Mouse (Mus musculus) cerebellum, postnatal 25 days (tissue): ENCODE results near the gene Pax8.

Experiments used
- DNase-seq, 2 experiments: peaks; one replicate each; pipeline ENCODE4 v3.0.0; 2021; ENCODE audit warnings: mixed read lengths in 2 of 2

Pax8 gene

DNA sequence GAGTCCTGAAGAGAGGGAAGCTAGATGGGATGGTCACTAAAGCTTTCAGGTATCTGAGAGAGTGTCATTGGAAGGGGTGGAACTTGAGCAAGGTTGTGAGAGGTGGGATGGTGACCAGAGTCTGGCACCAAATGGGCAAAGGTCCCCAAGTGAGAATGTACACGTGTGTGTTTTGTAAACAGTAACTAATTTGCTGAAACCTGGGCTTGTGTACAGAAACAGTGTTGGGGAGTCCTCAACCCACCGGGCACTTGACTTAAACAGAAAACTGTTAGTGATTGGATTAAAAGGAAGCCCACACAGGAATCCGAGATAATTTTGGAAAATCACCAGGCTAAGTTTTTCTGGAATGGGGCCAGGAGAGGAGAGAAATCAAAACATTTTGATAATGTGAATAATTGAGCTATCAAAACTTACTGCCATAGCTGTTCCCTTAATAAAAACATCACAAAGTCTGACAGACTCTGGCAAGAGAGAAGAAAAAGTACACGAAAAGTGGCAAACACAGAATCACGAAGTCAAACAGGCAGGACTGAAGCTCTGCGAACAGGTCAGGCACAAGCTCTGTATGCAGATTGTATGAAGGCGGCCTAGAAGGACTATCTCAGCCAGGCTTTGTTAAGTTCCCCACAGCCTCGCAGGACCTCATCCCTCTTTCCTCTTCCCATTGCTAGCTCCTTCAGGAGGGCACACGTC lies 15.1 kb downstream of the Pax8 start:
- DNase-seq, result no peak

DNA sequence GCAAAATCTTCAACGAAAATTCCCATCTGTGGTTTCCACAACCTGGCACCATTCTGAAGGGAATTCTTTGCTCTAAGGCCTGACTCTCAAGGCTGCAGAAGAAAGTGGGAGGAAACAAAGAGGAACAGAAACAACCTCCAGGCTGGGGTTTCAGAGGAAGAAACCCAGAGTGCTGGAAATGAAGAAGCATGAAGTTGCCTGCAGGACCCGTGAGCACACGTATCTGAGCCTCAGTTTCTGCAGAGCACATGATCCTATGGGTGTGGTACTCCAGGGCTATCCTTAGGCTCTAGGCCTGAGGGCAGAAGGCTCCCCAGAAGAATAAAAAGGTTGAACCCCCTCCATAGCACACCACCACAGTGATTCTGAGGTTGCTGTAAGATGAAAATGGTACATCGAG lies 18.6 kb downstream of the Pax8 start:
- DNase-seq, result no peak

DNA sequence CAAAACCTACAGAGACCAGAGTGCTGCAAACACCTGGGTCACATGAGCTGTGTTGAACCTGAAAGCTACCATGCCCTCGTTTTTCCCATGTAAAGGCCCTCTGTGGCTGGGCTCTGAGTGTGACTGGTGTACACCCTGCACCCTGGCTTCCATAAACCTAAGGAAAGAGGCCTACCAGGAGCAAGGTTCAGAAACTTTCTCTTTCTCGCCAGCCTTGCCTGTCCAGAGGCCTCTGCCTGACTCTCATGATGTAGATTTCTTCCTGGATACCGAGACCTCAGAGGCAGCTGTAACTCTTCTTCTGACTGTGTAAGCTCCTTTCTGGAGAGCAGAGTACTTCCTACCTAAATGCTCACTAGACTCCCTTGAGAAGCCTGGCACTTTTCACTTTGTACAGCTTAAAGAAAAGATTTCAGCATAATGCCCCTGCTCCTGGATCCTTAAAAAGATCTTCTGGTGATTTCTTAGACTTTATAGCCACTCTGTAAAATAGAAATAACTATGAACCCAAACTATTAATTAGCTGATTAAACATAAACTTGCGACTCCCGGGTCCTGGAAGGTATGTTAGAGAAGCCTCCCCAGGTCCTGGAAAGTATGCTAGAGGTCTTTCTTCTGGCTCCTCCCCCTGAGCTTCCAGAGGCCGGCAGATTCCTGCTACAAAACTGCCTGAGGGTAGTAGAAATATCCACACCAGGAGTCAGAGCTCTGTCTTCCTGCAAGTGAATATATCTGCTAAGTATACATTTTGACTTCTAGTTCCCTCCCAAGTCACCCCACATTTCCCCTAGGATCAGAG lies 20.1 kb downstream of the Pax8 start:
- DNase-seq, result no peak

DNA sequence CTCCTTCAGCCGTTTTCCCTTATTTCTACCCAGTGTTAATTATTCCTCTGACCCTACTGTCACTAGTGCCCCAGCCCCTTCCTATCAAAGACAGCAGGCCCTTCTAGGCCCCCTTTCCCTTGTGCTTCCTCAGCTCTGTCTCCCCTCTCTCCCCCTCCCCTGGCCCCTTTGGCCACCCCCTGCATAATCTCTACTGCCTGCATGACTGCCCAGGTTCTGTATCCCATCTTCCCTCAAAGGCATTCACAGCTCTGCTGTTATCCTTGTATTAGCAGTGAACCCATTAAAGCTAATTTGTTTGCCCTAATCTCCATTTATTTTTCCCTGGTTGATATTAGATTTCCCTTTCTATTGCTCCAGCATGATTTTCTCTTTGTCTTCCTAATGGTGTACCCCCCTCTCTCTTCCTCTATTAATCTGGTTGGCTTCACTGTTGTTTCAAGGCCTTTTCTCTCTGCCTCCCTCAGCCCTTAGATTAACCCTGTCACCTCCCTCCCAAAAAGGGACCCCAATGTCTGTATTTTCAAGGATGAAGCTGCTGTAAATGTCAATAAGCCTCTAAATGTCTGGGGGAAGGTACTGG lies 20.9 kb downstream of the Pax8 start:
- DNase-seq, result no peak

DNA sequence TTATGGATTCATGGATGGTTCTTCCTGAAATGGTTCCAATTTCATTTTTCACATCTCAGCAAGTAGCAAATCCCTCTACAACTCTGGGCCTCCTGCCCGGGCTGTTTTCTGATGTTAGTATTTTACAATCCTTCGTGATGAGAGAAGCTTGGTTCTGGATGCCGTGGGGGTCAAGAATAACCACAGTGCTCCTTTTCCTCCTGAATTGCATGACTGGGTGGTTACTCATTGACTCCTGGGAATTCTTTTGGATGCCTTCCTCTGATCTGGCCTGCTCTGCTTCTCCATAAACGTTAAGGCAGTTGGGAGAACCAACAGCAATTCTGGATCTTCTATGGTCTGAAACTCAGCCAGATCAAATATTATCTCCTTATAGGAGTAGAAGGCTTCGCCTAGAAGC lies 22.2 kb downstream of the Pax8 start:
- DNase-seq, result no peak

DNA sequence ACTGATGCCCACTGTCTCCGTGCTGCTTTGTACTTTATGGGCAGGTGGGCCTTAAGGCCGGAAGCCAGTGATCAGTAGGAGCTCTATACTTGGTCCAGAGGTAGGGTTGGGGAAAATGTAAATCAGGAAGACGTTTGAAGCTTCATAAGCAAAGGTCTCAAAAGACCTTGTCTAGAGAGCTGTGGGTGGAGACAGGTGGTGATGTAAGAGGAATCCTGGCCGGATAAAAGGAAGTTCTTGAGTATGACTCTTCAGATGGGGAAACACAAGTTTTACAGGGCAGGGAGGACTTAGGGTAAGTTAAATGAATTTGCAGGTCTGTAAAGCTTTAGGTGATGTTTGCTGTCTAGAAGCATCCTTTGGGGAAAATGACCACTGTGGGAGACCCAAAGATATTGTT lies 26.3 kb downstream of the Pax8 start:
- no peak for DNase-seq

DNA sequence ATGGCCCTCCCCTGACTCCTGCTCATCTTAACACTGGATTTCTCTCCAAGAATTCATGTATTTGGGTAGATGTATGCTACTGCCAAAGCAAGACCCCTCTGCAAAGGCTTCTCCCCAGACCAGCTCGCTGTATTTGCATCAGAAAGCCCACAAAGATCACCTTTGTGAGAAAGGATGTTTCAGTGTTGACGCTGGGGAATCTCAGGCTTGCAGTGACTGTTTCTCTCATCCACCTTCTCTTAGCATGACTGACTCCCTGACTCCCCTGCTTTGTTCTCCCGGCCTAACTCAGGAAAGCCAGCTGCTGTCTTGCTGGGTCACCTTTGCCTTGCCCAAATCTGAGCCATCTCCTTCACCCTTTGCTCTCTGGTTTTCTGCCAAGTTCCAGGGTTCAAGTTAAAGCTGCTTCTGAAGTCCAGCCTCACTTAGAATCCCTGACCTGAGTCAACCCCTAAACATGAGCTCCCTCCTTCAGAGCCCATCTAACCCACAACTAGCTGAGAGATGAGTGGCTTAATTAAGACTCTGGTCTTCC lies 32.1 kb downstream of the Pax8 start:
- no peak for DNase-seq

DNA sequence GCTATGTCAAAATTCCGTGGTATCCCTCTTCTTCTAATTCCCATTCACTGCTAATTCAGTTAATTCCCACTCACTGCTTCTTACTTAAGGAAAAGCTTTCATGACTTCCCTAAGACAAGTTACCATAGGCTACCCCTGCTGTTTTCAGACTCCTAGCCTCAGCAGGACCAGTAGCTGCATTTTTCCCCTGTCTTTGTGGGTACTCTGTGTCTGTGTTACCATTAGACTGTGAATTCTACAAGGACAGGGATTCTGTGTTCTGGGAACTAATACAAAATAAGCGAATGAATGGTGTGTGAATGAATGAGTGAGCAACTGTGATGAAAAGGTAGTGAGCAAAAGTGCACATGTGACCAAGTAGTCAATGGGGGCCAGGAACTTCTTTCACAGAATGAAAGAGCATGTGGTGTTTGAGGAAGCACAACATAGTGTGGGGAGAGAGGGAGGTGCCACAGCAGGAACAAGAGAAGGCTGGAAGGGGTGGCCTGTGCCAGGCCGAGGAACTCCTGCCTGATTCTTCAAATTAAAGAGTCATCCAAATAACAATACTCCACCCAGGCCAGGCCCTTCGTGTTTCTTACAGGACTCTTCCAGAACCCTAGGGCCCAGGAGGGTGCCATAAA lies 33.0 kb downstream of the Pax8 start:
- DNase-seq, result no peak

DNA sequence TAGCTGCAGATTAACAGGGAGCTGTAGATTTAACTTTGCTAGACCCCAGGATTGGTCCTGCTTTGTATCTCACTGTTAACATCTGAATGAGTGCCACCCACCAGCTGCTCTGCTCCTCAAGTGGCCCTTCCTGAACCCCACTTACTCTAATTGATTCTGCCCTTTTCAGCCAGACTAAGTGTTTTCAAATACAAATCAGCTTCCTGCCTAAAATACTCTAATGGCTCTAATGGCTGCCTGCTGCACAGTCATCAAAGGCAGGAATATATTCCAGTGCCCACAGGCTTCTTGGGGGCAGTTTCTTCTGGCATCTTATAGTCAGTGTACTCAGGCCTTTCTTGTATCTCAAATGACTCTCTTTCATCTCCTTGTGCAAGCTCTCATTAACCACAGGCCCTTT lies 33.5 kb downstream of the Pax8 start:
- no peak for DNase-seq

DNA sequence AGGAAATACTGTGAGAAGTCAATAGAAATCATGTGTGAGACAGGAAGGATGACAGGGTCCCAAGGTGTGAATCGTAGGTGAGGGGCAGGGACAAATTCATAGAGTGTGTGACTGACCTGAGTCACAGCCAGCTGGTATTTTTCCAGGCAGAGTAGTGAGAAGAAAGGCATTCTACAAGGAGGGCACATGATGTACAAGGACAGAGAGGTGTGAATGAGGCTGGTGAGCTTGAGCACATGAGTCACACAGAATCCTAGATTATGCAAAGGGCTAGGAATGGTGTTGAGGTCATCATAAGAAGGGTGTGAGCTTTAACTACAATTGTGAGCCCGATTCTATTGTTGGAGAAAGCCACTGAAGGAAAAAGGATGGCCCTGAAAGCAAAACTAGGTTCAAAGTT lies 35.3 kb downstream of the Pax8 start:
- DNase-seq, result no peak

DNA sequence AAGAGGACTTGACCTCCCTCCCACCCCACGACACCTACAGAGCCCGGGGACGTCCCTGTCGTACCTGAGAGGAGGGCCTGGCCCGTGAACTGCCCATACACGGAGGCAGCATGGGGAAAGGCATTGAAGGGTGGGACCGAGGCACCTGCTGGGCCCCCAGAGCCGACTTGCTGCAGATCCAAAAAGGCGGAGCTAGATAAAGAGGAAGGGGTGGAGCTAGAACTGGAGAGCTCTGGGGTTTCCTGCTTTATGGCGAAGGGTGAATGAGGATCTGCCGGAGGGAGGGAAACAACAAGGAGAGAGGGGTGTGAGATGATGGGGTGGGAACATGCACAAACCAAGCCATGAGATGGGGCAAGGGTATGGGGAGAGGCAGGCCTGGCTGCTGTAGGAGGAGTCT lies 39.7 kb downstream of the Pax8 start:
- no peak for DNase-seq

DNA sequence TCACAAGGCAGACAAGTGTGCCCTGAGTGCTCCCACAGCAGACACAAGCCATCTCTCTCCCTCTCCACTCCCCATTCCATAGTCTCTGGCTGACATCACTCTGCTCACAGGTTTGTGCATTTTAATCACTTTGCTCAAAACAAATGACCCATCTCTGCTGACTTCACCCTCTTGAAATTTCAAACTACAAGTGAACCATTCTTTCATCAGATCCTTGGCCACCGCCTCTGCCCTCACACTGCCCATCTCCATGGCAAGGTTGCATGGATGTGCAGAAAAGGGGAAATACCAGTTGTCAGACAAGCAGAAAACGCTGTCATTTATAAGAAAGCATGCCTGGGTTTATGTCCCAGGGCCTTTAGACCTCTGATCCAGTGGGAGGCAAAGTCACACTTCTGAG lies 40.7 kb downstream of the Pax8 start:
- DNase-seq, result no peak

DNA sequence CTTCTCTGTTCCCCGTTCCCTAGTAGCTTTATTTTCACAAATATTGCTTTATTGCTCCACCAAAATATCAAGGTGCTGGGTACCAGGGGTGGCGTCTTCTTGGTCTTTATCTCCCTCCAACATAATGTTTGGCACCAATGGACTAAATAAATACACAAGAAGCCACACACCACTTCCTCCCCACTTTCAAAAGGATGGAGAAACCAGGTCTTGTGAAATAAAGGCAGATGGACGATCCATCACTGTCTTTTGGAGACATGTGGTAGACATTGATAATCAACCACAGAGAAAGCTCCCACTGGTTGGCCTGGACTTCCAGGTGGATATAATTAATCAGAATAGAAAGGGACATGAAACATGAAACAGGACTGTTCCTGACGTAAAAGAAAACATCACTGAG lies 45.6 kb downstream of the Pax8 start:
- no peak for DNase-seq

DNA sequence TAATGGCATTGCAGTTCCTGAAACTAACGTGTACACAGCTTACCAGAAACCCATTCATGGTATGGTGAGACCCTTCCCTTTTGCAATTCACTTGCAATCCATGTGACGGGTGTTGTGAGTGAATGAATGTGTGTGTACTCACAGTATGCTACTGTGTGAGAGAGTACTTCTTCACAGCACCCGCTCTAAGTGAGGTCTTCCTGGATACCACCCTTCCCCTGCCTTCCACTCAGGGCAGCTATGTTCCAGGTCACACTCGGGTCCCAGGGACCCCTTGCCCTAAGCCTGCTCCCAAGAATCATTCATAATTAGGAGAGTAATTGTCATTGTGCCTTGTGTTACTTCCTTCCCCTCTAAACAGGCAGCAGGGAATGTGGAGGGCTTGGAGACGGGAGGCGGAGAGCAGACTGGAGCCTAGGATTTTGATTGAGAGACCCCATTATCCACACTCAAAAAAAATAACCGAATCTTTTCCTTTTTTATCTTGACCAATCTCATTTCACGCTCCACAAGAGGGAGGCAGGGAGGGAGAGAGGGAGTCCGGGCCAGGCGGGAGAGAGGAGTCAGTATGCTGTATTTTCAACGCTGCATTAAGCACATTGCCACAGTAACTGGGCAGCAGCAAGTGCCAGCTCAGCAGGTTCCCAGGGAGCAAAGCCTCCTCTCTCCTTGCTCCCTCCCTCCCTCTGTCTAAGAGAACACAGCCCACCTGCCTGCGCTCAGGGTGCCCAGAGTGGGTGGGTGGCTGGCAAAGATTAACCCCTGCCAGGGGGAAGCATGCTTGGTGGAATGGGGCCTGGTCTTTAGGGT lies 47.3 kb downstream of the Pax8 start:
- peak; percentile 47 to 61 for DNase-seq

DNA sequence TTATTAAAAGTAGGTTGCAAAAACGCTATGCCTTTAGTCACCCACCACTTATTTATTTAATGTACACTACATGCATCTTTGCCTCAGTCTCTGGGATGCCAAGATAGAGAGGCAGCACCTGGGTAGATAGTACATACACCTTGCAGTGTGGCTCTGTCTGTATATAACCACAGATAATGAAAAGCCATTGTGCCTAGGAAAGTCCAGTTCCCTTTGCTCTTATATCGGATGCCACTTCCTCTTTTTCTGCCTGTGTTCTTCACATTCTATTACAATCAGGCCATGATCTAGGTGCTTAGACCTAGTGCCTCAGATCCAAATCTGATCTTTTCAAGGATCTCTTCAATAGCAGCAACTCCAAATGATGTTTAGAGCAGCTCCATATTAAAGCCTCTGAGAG lies 49.8 kb downstream of the Pax8 start:
- DNase-seq, result no peak

DNA sequence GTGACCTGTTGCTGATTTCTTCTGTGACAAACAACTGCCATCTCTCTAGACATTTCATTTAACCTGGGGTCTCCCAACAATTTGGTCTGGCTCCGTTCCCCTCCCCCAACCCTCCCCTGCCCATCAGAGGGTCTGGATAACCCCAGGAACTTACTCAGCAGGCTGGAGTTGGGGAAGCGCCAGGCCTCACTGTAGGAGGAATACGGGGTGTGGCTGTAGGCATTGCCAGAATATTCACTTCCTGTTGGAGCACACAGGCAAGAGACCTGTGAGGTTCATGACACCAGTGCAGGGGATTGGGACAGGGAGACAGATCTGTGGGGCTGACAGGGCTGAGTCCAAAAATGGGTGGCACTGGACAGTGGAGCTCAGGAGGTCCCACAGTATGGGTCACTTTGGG lies 52.6 kb downstream of the Pax8 start:
- DNase-seq, result no peak

DNA sequence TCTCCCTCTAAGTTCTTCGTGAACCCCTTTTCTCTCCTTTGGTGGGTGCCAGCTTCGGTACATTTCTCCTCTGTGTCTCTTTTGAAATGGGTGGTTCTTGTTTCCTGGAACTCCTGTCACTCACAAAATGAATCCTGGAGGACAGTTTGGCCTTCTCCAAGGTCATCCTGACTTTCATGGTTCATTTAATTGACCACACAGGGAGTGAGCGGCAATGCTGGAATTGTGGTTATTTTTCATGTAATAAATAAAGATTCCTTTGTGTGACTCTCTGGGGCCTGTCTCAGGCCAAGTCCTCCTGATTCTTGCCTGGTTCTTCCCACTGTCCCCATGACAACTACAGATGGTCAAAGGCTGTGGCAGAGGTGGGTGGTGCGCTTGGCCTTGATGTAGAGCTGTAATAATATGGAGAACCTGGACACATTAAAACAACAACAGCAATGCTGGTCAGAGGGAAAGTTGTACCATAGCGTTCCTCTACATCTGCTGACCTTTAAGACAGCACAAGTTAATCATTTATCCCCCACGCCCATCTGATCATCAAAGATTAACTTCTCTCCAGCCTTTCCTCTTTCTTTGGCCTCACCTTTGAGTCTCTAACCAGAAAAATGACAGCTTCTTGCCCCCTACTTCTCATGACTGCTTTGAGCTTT lies 54.1 kb downstream of the Pax8 start:
- DNase-seq, result no peak

DNA sequence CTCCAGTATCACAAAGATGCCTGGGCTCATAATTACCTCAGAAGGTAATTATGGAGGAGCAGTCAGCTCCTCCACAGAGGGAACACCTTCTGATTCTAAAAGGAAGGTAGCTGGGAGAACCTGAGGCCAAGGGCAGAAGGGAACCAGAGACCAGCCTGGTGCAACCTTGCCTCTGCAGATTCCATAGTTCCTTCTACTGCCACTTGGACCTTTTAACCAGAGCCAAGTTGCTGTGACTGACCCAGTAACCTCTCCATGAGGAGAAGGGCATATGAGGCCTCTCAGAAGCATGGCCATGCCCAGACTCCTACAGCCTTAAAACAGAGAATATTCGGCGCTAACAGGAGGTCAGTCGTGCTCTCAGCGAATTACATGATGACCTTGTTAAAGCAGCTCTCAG lies 57.8 kb downstream of the Pax8 start:
- DNase-seq, result no peak

DNA sequence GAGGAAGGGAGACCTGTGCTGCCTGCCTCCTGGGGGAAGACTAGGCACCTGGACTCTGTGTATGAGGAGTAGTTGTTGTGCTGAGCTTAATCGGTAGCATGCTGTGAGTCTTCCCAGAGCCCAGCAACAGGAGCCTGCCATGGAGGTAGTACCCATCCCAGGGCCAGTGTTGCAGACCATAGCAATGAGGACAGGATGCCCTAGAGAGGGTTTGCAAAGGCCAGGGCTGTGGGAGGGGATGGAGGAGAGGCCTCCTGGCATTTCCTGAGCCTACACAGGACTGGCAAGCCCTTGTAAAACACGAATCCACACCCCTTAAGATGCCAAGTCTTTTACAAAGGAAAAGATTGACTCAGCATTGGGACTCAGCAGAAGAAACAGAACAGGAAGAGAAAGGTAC lies 58.3 kb downstream of the Pax8 start:
- DNase-seq, result no peak

DNA sequence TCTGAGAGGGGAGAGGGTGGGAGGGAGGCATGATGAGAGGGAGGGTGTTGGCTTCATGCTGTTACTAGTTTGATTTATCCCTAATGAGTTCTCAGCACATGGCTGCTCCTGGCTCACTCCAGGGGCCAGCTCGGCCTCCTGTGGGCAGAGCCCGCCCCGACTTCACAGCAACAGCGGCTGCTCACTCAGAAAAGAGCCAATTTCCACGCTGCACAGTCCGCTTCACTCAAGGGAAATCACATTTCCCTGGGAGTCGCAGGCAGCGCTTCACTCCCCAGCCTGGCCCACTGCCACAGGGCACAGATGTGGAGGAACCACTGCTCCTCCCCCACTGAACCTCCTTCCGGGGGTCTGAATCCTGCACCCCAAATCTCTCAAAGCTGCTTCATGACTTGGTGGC lies 58.7 kb downstream of the Pax8 start:
- no peak for DNase-seq

DNA sequence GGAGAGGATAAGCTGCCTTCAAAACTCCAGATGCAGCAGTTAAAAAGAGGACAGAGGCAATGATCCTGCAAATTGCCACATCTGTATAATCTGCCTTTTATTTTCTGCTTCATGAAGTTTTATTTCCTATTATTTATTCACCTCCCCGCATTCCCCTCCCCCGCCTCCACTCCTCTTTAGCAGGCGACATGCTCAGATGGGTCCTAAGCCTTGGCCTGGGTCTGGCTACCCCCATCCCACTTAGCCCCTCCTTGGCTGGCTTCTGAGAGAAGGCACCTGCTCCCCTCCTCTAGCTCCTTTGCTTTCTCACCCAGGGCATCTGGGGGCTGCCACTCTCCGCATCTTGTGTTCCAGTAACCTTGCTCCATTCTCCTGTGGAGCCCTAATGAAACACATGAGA lies 61.7 kb downstream of the Pax8 start:
- no peak for DNase-seq

DNA sequence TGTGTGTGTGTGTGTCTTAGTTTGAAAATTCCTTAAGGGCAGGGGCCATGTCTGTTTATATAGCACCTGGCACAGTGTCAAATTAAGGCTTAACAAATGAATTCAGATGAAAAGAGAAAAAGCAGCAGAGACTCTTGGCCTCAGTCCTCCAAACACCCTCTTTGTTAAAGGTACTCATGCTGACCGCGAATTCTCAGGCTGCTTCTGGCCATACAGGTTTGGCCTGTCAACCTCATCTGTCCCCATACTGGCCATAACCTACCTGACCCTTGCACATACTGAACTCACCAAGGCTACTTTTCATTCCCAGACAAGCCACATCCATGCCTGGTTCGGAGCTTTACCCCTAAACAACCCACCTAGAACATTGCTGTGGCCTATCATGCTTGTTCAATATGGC lies 62.2 kb downstream of the Pax8 start:
- DNase-seq, result no peak
